Mouse (Mus musculus) adrenal gland, postnatal 4 days (tissue): ENCODE results near the gene Defb26. TPM values are rescaled to one million over a fixed set of nuclear protein-coding genes. Genes with fewer than 3 reads are reported as not detected.

Experiments used
- DNase-seq, 2 experiments: peaks; one replicate each; pipeline ENCODE4 v3.0.0; 2021 to 2022; ENCODE audit warnings: low spot score in 2 of 2, mixed read lengths in 2 of 2
- long read RNA-seq, 2 experiments: library from polyadenylated mRNA; stranded (forward); transcript quantifications; one replicate each; pipeline ENCODE4 v2.0.0; 2021
- total RNA-seq, 2 experiments: library from RNA; stranded (reverse); gene quantifications; 2 replicates each; pipeline ENCODE4 v1.2.3; 2021

Defb26 gene
- not detected for total RNA-seq
- long read RNA-seq, experiment 1 = 0 reads
- long read RNA-seq, experiment 2 = 0 reads

GRCm38 (mm10) chr2:152511592-152511991 is at the start of gene Defb26:
Defb26 (minus strand) TSS chr2:152511692.
- DNase-seq = no peak

- no peak for DNase-seq
These were observed 45.2 kb upstream of the Defb26 start for GRCm38 (mm10) chr2:152556655-152557054.

- DNase-seq = peak; percentile 33 to 34
These were observed 42.4 kb upstream of the Defb26 start for GRCm38 (mm10) chr2:152553774-152554423.

GRCm38 (mm10) chr2:152548124-152548523 is 36.6 kb upstream of the Defb26 start:
- no peak for DNase-seq

- DNase-seq = peak in 1 of 2 experiments; percentile 35
These were observed 33.2 kb upstream of the Defb26 start for GRCm38 (mm10) chr2:152544691-152545090.

GRCm38 (mm10) chr2:152543478-152543877 is 32.0 kb upstream of the Defb26 start:
- no peak for DNase-seq

- DNase-seq = no peak
These were observed 31.4 kb upstream of the Defb26 start for GRCm38 (mm10) chr2:152542897-152543296.

GRCm38 (mm10) chr2:152541979-152542378 is 30.5 kb upstream of the Defb26 start:
- no peak for DNase-seq

- DNase-seq = no peak
These were observed 28.6 kb upstream of the Defb26 start, which contains the start of gene Defb29 for GRCm38 (mm10) chr2:152539944-152540710. Defb29 (minus strand) TSS chr2:152540098.

GRCm38 (mm10) chr2:152517981-152518380 is 6.5 kb upstream of the Defb26 start, which contains the start of gene Defb28:
Defb28 (plus strand) TSS chr2:152518255.
- DNase-seq = no peak

- no peak for DNase-seq
These were observed 4.6 kb upstream of the Defb26 start for GRCm38 (mm10) chr2:152516084-152516483.

GRCm38 (mm10) chr2:152503950-152504349 is 7.5 kb downstream of the Defb26 start:
- DNase-seq = no peak

GRCm38 (mm10) chr2:152500863-152501229 is 10.6 kb downstream of the Defb26 start:
- DNase-seq = no peak

GRCm38 (mm10) chr2:152500204-152500862 is 11.2 kb downstream of the Defb26 start:
- no peak for DNase-seq

GRCm38 (mm10) chr2:152498020-152498419 is 13.5 kb downstream of the Defb26 start:
- no peak for DNase-seq

GRCm38 (mm10) chr2:152493151-152493550 is 18.3 kb downstream of the Defb26 start:
- no peak for DNase-seq

GRCm38 (mm10) chr2:152490038-152490437 is 21.5 kb downstream of the Defb26 start, which contains the start of gene Defb22:
Defb22 (minus strand) TSS chr2:152490138.
- no peak for DNase-seq

- no peak for DNase-seq
These were observed 24.5 kb downstream of the Defb26 start for GRCm38 (mm10) chr2:152487024-152487423.

- no peak for DNase-seq
These were observed 29.8 kb downstream of the Defb26 start for GRCm38 (mm10) chr2:152481726-152482125.

- DNase-seq = no peak
These were observed 30.6 kb downstream of the Defb26 start for GRCm38 (mm10) chr2:152480881-152481280.

- DNase-seq = no peak
These were observed 34.7 kb downstream of the Defb26 start, which contains the start of gene Defb20 for GRCm38 (mm10) chr2:152476763-152477162. Defb20 (plus strand) TSS chr2:152477063.

GRCm38 (mm10) chr2:152472434-152472833 is 39.1 kb downstream of the Defb26 start:
- DNase-seq = no peak
